Mouse (Mus musculus): ENCODE results near the gene 9130409I23Rik. TPM values are rescaled to one million over a fixed set of nuclear protein-coding genes. Genes with fewer than 3 reads are reported as not detected.
A peak's percentile ranks its signal among the peaks of the same experiment; 100 is the strongest.
"Not testable (repeated sequence)": the region's sequence is repeated elsewhere in the genome, so short reads cannot be mapped to it uniquely, and the experiment has no call there.

9130409I23Rik gene
- total RNA-seq, 4 experiments from 2014 or later, result 0.14 TPM; not detected in 3

- DNase-seq (ENCODE audit: low spot score), result not testable (repeated sequence)
Measured at GRCm38 (mm10) chr1:181035015-181035778, 15.8 kb upstream of the 9130409I23Rik start.

- DNase-seq (ENCODE audit: low spot score), result no peak
Measured at GRCm38 (mm10) chr1:181037623-181038022, 13.4 kb upstream of the 9130409I23Rik start.

DNA sequence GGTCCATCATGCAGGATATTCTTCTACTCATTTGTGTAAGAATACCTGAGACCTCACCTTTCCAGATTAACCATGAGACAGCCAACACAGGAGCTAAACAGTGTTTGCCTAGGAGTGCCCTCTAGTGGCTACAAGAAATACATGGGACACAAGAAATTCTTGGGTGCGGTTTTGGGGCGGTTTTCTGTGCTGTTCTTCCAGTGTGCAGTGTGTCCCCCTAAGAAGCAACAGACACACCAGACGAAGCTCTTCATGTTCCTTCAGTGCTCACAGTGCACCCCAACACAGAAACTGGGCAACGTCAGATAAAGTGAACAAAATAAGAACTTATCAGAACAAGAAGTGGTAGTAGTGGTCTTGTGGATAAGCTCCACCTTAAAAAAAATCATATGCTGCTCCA lies 11.4 kb upstream of the 9130409I23Rik start:
- peak; percentile 19 for DNase-seq (ENCODE audit: low spot score)

DNA sequence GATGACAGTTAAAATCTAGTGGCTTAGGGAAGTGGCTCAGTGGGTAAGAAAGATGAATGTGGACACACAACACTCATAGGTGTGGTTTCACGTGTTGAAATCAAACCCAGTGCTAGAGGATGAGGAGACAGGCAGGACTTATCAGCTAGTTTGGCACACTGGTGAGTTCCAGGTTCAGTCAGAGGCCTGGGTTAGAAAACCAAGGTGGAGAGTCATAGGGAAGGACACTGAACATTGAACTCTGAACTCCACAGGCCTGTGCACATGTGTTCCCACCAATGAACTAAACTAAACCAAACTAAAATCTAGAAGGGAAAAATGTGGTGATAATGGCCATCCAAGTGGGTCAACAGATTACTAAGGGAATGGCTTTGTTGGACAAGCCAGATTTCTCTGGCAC lies 3.5 kb upstream of the 9130409I23Rik start:
- DNase-seq (ENCODE audit: low spot score), result no peak

DNA sequence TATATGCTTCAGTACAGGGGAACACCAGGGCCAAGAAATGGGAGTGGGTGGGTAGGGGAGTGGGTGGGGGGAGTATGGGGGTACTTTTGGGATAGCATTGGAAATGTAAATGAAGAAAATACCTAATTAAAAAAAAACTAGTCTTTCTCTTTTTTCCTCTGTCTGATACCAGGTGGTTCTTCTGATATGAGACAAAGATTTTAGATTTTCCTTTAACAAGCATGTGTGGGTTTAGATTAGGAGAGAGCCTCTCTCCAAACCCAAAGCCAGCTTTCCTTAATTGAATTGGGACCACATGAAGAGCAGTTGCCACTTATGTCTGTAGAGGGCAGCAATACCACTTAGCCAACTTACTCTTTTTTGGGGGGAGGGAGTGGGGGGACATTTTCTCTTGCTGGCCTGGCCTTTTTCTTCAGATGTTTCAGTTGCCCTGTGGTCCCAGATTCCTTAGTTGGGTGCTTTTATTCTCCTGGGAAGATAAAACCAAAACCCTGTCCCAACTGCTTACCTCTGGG lies 1.7 kb upstream of the 9130409I23Rik start:
- DNase-seq (ENCODE audit: low spot score), result no peak

- no peak for DNase-seq (ENCODE audit: low spot score)
Measured at GRCm38 (mm10) chr1:181052898-181053297, 1.9 kb downstream of the 9130409I23Rik start.

DNA sequence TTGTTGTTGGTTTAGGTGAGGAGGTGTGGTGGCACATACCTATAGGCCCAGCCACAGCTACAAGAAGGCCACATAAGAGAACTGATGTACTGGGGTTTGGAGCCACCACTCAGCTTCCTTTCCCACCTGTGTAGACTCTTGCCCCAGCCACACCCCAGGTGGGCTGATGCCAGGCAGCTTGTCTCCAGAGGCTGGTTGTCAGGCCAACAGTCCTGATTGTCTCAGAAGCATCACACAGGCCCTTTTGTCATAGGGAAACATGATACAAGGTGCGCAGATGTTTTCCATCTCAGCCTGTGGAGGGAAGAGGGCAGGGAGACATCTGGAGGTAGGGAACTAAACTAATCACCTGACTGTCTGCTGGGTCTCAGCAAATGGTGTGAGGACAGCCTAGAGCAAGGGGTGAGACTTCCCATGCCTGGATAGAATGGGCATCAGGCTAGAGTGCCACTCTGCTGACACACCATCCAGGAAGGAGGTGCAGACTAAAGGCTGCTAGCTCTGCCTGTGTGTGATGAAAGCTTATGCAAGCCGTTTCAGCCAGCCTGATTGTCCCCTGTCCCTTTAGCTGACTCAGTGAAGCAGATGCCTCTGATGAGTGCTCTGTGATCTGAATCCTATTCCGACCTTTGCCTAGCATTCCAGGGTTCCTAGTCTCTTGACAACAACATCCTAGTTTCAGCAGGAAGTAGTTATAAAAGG lies 10.9 kb downstream of the 9130409I23Rik start:
- no peak for DNase-seq (ENCODE audit: low spot score)

GRCm38 (mm10) chr1:181063991-181064390 lies 13.0 kb downstream of the 9130409I23Rik start:
- DNase-seq (ENCODE audit: low spot score), result no peak

DNA sequence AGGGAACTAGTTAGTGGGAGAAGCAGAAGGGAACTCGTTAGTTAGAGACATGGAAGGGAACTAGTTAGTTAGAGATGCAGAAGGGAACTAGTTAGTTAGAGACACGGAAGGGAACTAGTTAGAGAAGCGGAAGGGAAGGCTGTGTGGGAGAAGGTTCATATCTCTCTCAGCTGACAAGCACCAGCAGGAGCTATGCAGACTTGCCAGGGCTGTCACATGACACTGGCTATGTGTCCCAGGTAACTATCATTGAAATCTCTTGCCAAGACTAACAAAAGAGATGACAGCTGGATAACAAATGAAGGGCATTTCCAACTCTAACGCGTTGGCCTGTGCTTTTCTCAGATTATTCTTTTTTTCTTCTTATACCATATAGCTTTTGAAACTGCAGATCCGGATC lies 13.6 kb downstream of the 9130409I23Rik start:
- no peak for DNase-seq (ENCODE audit: low spot score)

DNA sequence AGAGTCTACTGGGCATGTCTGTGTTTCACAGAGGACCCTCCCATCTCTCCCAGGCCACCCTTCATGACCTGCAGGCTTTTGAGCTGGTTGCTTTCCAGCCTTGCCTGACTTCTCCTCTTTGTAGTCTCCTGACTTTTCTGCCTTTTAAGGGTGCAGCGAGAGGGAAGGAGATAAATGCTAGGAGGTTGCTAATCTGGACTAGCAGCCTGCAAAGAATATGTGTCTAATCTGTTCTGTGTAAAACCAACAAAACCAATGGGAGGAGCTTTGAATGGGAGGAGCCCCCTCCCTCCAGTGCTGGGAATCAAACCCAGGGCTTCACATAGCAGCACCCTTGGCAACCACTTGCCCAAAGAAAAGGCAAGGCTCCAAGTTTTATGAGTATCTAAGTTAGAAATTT lies 17.3 kb downstream of the 9130409I23Rik start:
- no peak for DNase-seq (ENCODE audit: low spot score)

- no peak for DNase-seq (ENCODE audit: low spot score)
Measured at GRCm38 (mm10) chr1:181069671-181070070, 18.6 kb downstream of the 9130409I23Rik start.

DNA sequence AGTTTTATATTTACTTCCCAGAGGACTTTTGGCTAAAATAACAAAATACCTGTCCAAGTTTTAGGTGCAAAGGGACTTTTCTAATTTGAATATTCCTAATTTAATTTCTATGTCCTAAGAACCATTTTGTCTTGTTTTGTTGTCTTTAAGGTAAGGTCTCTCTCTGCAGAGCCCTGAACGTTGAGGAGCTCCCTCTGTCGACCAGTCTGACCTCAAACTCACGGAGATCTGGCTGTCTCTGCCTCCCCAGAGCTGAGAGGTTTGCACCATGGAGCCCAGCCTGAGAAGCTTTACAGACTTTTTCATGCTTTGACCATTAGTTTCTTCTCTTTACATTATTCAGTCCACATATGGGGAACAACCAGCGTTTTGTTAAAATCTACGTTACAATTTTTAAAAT lies 22.0 kb downstream of the 9130409I23Rik start:
- DNase-seq (ENCODE audit: low spot score), result no peak

DNA sequence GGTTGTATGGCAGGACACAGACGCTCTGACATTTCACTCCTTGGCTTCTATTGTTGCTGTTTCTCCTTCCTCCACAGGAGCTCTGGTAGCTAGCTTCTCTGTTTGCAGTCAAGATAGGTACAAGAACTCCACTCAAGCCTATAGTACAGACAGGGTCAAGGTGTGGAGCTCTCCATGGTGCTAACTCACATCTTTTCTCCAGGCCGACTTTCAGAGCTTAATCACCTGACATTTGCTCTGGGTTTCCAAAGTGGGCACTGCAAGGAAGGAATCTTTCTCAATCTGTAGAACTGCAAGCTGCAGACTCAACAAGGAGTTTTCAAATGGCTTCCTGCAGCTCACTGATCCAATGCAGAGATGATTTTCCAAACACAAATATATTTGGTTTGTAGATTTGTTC lies 33.0 kb downstream of the 9130409I23Rik start:
- no peak for DNase-seq (ENCODE audit: low spot score)

DNA sequence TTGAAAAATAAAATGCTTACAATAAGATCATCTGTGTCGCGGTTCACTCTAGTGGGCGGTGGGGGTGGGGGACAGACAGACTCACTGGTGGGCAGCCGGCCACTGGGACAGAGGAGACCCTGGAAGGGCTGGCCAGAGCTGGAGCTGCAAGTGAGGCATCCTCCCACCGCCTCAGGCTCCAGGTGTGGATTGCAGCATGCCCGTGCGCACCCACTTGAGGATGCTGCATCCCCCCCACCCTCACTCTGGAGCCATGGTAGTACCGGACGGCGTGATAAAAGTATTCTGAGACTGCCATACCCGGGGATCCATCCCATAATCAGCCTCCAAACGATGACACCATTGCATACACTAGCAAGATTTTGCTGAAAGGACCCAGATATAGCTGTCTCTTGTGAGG lies 39.0 kb downstream of the 9130409I23Rik start:
- no peak for DNase-seq (ENCODE audit: low spot score)

Other genes with a start within 250 kb of the 9130409I23Rik start
- 100 to 1,000 TPM; 363 to 431 (median 376) TPM for gene H3f3a, start 237.3 kb upstream of the 9130409I23Rik start, total RNA-seq (2022)
- 10 to 100 TPM; 10.1 to 12.9 (median 11.0) TPM for gene Sde2, start 200.1 kb upstream of the 9130409I23Rik start, total RNA-seq (2022)
- not detected for gene Lefty2, start 158.1 kb upstream of the 9130409I23Rik start, total RNA-seq (2022)
- gene Pycr2, start 146.9 kb upstream of the 9130409I23Rik start, total RNA-seq (2022), result 10 to 100 TPM; 11.6 to 13.5 (median 13.3) TPM
- gene Lefty1, start 116.2 kb upstream of the 9130409I23Rik start, total RNA-seq (2022), result 1 to 10 TPM in 1 of 4 experiments, under 1 TPM in 3; 0.43 to 1.2 (median 0.65) TPM
- 10 to 100 TPM; 12.3 to 15.1 (median 13.9) TPM for gene Tmem63a, start 108.9 kb upstream of the 9130409I23Rik start, total RNA-seq (2022)
- 10 to 100 TPM; 35.3 to 51.3 (median 47.1) TPM for gene Ephx1, start 30.3 kb upstream of the 9130409I23Rik start, total RNA-seq (2022)
- gene Nvl, start 93.0 kb downstream of the 9130409I23Rik start, total RNA-seq (2022), result 1 to 10 TPM; 6.9 to 8.0 (median 7.2) TPM
- 10 to 100 TPM; 46.6 to 52.1 (median 48.9) TPM for gene Cnih4, start 93.5 kb downstream of the 9130409I23Rik start, total RNA-seq (2022)
- 10 to 100 TPM; 87.5 to 93.5 (median 89.2) TPM for gene Wdr26, start 160.8 kb downstream of the 9130409I23Rik start, total RNA-seq (2022)